Mouse (Mus musculus) kidney, embryonic 14.5 days (tissue): Measurements from ENCODE around the gene Pon1. TPM values are rescaled to one million over a fixed set of nuclear protein-coding genes. Genes with fewer than 3 reads are reported as not detected.

Source experiments
- ATAC-seq: fragments of 200-750 bp; cut with Nextera tagmentation; 2 replicates; pipeline ENCODE4 v1.8.0; 2017; ENCODE audit warnings: moderate number of reproducible peaks, mild to moderate bottlenecking, moderate TSS enrichment, moderate library complexity; ENCODE audit not compliant: low FRiP score, low TSS enrichment
- H3K27ac ChIP-seq: fragments of 300-500 bp; sonication (generic); 2 replicates; pipeline ENCODE4 v1.5.1; 2014; ENCODE audit warnings: low read depth, mild to moderate bottlenecking, low read length, moderate library complexity, mixed read lengths
- H3K27me3 ChIP-seq: fragments of 300-500 bp; sonication (generic); 2 replicates; pipeline ENCODE4 v1.6.1; 2014; ENCODE audit warnings: mild to moderate bottlenecking, low read length; ENCODE audit not compliant: control insufficient read depth, insufficient read depth
- H3K36me3 ChIP-seq: fragments of 300-500 bp; sonication (generic); 2 replicates; pipeline ENCODE4 v1.6.1; 2014; ENCODE audit warnings: low read length, mixed read lengths; ENCODE audit not compliant: control insufficient read depth, insufficient read depth
- H3K4me1 ChIP-seq: fragments of 300-500 bp; sonication (generic); 2 replicates; pipeline ENCODE4 v1.6.1; 2014; ENCODE audit warnings: low read length, mixed read lengths; ENCODE audit not compliant: control insufficient read depth, insufficient read depth
- H3K4me2 ChIP-seq: fragments of 300-500 bp; sonication (generic); replicated peaks from 2 replicates; pipeline ENCODE4 v1.6.1; 2014; ENCODE audit warnings: low read depth, mild to moderate bottlenecking, low read length
- H3K4me3 ChIP-seq: fragments of 300-500 bp; sonication (generic); 2 replicates; pipeline ENCODE4 v1.5.1; 2014; ENCODE audit warnings: mild to moderate bottlenecking, low read length
- H3K9ac ChIP-seq: fragments of 300-500 bp; sonication (generic); 2 replicates; pipeline ENCODE4 v1.6.1; 2014; ENCODE audit warnings: low read depth, mild to moderate bottlenecking, low read length, moderate library complexity
- H3K9me3 ChIP-seq: fragments of 300-500 bp; sonication (generic); 2 replicates; pipeline ENCODE4 v1.6.1; 2016; ENCODE audit warnings: low read length; ENCODE audit not compliant: control insufficient read depth
- WGBS: fragments of 180-500 bp; shearing (Covaris S2); extraction: QIAGEN DNeasy Blood & Tissue Kit; methylation state at CpG from one replicate; pipeline ENCODE4 v1.1.7; 2014; 5-methylcytosine and 5-hydroxymethylcytosine counted together
- polyA plus RNA-seq: library from polyadenylated mRNA; unstranded; fragments of >200 nt; fragmentation: Nextera tagmentation; extraction: Ambion mirVana; gene quantifications from 2 replicates; pipeline ENCODE4 v1.2.1, GENCODE M21; 2014

Gene Pon1
- polyA plus RNA-seq, 1 experiment from 2014 or later, result not detected

DNA sequence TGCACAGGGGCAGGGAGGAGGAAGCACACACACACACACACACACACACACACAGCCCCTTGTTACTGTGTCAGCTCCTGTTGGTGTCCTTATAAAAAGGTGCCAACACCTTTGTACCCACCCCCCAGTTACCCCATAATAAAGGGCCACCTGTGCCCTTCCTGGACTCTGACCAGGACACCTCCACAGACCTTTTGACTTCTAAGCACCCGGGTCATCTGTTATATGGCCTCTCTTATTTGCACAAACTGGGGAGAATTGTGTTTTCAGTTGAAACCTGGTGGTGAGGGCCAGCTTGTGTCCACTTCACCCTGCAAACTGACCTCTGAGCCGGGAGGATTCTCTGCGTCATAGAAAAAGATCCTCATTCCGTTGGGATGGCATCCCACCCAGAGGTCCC is 22.3 kb downstream of the Pon1 start:
- H3K4me2 ChIP-seq, result no peak overlapping the region
- H3K4me3 ChIP-seq, result no peak overlapping the region
- H3K4me1 ChIP-seq, result no peaks in the 10 kb centered on the region
- H3K27ac ChIP-seq, result no peak overlapping the region
- WGBS, result 53% methylated on average over 4 of the region's 4 CpGs
- no peaks in the 10 kb centered on the region for H3K9me3 ChIP-seq
- H3K27me3 ChIP-seq, result no peaks in the 10 kb centered on the region
- H3K36me3 ChIP-seq, result no peaks in the 10 kb centered on the region
- H3K9ac ChIP-seq, result no peak overlapping the region
- ATAC-seq, result no peak

DNA sequence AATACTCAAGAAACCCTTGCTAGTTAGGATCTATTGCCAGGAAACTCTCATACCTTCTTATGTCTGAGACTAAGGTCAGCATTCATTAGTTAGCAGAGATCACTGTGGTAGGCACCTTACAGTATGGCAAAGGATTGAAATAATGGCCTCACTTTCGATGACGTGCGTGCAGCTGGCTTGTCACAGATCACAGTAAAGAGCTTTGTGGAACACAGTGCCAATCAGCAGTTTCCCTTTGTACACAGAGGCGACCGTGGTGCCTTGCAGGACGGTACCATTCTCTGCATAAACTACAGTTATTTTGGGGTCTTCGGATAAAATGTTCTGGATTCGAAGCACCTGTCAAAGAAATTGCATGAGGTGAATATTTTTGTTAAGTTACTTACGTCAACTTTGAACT is 25.6 kb downstream of the Pon1 start:
- no peak overlapping the region for H3K27ac ChIP-seq
- no peak overlapping the region for H3K9ac ChIP-seq
- no peaks in the 10 kb centered on the region for H3K4me1 ChIP-seq
- H3K4me3 ChIP-seq, result no peak overlapping the region
- H3K27me3 ChIP-seq, result no peaks in the 10 kb centered on the region
- H3K9me3 ChIP-seq, result no peaks in the 10 kb centered on the region
- H3K36me3 ChIP-seq, result no peaks in the 10 kb centered on the region
- no peak overlapping the region for H3K4me2 ChIP-seq
- ATAC-seq, result no peak
- WGBS, result 89% methylated on average over 9 of the region's 9 CpGs

DNA sequence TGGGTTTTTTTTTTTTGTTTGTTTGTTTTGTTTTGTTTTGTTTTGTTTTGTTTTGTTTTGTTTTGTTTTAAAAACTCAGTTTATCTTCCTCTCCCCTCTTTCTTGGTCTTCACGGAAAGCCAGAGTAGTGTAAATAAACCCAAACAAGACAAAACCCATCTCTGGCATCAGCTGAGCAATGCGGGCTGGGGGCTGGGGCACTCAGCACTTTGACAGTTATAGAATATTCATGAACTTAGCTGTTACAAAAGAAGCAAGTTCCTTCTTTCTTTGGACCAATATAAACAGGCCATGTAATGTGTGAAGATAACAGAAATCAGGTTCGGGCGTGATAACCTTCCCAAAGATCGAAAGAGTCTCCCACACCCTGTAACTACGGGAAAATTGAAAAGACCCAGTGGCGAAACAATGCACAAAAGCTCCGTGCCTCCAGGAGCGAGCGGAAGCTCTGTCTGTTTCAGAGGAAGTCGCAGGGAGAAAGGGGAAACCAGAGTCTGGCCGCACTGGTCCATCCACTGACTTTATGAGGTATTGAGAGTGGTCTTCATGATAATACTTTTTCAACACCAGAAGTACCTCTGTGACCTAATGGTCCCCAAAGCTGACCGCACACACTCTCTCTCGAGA is 26.6 kb downstream of the Pon1 start:
- ATAC-seq, result no peak
- Histone ChIP-seq H3K36me3 (no peaks in the 10 kb centered on the region), H3K27ac (no peak overlapping the region), H3K9ac (no peak overlapping the region), H3K4me3 (no peak overlapping the region), H3K9me3 (no peaks in the 10 kb centered on the region), H3K4me1 (no peaks in the 10 kb centered on the region), H3K4me2 (no peak overlapping the region), H3K27me3 (no peaks in the 10 kb centered on the region)
- 69% methylated on average over 14 of the region's 14 CpGs for WGBS

DNA sequence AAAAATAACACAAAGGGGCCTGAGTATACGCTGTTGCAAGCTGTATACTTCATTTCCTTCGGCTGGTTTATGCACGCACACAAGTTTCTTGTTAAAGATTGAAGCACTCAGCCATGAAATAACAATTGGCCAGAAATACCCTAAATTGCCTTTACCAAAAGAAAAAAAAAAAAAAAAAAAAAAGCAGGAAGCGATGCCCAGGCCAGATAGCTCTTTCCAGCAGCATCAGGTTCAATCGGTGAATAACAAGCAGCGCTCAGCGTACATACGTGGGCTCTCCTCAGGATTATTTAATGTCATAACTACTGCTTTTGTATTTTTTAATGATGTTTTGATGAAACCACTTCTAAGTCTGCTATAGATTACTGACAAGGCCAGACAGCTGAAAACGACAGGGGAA is 28.9 kb downstream of the Pon1 start:
- 60% methylated on average over 9 of the region's 9 CpGs for WGBS
- peak overlapping the region; percentile 38; the same call in 1 of the 2 replicates for H3K27ac ChIP-seq
- H3K4me2 ChIP-seq, result no peak overlapping the region

DNA sequence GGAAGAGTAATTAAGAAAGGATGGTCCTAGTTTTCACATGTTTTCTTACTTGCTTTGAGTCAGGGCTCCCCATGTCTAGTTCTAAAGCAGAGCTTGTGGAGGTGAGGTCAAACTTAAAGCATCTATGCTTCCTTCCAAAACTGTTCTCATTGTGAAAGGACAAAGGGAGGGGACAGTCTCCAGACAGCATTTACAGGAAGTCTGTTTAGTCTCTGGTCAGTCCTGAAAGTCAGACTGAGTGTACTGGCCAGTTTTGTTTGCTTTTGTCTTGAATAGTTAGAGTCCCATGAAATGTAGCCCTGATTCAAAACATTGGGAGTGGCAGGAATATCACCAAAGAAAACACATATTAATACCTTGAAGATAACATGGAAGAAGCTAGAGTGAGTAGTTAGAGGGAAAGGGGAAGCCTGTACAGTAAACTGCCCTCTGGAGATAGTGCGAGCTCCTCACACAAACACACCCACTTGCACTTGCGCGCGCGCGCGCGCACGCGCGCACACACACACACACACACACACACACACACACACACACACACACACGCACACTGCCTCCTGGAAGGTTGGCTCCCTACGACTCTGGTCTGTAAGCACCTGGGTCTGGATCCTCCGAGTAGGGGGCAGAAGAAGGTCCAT is 30.1 kb downstream of the Pon1 start:
- 89% methylated on average over 14 of the region's 14 CpGs for WGBS
- H3K4me1 ChIP-seq, result no peaks in the 10 kb centered on the region
- H3K9me3 ChIP-seq, result no peaks in the 10 kb centered on the region
- H3K36me3 ChIP-seq, result peaks cover 6% of the 10 kb centered on the region; the same call in 1 of the 2 replicates
- no peaks in the 10 kb centered on the region for H3K27me3 ChIP-seq
- H3K4me3 ChIP-seq, result no peak overlapping the region
- no peak overlapping the region for H3K4me2 ChIP-seq
- H3K27ac ChIP-seq, result no peak overlapping the region
- H3K9ac ChIP-seq, result no peak overlapping the region
- ATAC-seq, result no peak

More for the DNA sequence above, 28.9 kb downstream of the Pon1 start:
- Histone ChIP-seq H3K27me3 (no peaks in the 10 kb centered on the region), H3K4me3 (no peak overlapping the region), H3K4me1 (no peaks in the 10 kb centered on the region), H3K9ac (no peak overlapping the region), H3K36me3 (0 out of 2 replicates have a peak, but pooled peaks cover under 1% of the 10 kb centered on the region), H3K9me3 (no peaks in the 10 kb centered on the region)
- no peak for ATAC-seq

DNA sequence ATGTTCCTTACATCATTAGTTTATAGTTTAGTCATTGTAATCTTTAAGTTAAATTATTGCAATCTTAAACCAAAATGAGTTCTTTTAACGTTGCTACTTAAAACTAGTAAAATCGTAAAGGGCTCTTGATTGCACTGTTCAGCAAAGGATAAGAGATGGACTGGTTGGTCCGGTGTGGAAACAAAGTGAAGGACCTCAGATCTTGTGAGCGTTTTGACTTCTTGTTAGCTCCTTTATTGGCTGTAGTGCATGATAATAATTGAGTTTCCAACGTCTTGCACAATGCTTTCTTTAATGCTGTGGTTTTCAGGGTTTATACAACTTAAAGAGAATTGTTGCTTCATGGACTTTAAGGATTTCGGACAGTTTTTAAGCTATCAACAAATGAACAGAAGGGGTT is 31.7 kb downstream of the Pon1 start:
- Histone ChIP-seq H3K36me3 (peaks cover 6% of the 10 kb centered on the region; the same call in 1 of the 2 replicates), H3K9ac (no peak overlapping the region), H3K4me3 (no peak overlapping the region), H3K4me2 (no peak overlapping the region), H3K27me3 (no peaks in the 10 kb centered on the region), H3K4me1 (no peaks in the 10 kb centered on the region), H3K27ac (no peak overlapping the region), H3K9me3 (no peaks in the 10 kb centered on the region)
- WGBS, result 69% methylated on average over 6 of the region's 6 CpGs
- no peak for ATAC-seq

DNA sequence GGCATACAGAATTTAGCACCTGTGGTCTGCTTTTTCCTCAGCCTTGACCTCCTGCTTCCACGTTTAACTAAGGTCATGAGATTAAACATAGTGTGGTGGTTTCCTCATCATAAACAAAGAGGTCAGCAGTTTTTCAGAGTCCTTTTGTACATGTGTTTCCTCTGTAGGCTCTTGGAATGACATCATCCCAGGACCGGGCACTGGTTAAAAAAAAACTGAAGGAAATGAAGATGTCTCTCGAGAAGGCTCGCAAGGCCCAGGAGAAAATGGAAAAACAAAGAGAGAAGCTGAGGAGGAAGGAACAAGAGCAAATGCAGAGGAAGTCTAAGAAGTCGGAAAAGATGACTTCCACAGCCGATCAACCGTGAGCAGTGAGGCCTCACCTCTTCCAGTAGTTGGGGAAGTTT is 34.4 kb downstream of the Pon1 start:
- Histone ChIP-seq H3K9ac (no peak overlapping the region), H3K9me3 (no peaks in the 10 kb centered on the region), H3K36me3 (peaks cover 9% of the 10 kb centered on the region; the same call in 1 of the 2 replicates), H3K4me1 (no peaks in the 10 kb centered on the region), H3K4me2 (no peak overlapping the region), H3K4me3 (no peak overlapping the region), H3K27ac (no peak overlapping the region), H3K27me3 (no peaks in the 10 kb centered on the region)
- no peak for ATAC-seq
- WGBS, result 82% methylated on average over 7 of the region's 7 CpGs

DNA sequence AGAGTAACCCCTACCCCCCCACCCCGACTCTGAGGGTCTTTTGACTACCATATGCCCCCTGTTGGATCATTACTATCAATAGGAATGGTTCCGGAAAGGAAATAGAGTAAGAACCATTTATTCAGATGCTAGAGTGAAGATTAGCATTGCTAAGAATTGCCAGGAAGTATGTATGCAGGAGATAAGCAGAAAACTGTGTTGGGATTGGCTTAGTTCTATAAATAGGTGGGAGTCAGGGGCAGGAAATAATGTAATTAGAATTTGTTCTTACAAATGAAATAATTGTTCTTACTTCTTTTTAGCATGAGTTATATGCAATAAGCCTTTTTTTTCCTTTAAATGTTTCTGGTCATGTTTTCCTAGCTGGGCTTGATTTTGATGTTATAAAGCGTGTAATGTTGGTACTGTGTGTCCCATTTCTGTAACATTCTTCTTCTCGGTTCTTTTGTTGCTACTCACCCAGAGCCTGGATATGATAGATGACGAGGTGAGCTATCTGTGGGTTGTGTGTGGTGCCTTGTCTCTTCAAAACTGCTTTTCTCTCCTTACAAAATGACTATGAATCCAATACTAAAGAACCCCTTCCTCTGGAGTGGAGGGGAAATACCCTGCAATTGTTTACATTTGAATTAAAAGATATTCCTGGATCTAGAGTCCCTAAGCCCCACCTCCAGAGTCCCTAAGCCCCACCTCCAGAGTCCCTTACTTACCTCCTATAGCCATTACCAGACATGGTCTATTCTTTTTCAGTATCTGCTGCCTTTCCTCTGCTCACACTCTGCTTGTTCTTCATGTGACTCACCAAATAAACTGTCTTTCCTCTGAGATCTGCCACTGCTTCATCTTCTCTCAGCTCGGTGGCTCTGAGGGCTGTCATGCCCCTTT is 37.0 kb downstream of the Pon1 start:
- no peak for ATAC-seq

More for the DNA sequence above, 37.0 kb downstream of the Pon1 start:
- Histone ChIP-seq H3K36me3 (peaks cover 10% of the 10 kb centered on the region; the same call in 1 of the 2 replicates), H3K4me2 (no peak overlapping the region), H3K9me3 (no peaks in the 10 kb centered on the region), H3K9ac (no peak overlapping the region), H3K27me3 (no peaks in the 10 kb centered on the region), H3K4me1 (peaks cover 4% of the 10 kb centered on the region), H3K27ac (no peak overlapping the region; the same call in 1 of the 2 replicates), H3K4me3 (no peak overlapping the region)
- 82% methylated on average over 6 of the region's 6 CpGs for WGBS
